ENCODE assay signal across 13 mouse cellular contexts in the genomic region with DNA sequence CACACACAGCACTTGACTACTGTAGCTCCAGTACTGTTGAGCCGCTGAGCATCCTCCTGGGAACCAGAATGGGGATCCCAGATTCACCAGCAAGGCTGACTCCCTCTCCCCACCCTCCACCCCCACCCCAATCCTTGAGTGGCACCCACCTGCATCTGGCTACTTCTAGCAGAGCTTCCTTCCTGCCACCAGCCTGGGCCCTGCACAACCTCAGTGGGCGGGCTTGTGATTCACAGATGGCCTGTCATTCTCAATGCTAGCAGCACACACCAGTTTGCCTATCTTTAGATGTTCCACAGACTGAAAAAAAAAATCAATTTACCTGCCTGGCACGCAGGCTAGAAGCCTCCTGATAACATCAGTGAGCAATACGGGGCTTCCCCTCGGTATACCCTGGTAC.
DNase-seq lines count a peak whose midpoint lies in the region.
"Had no signal": no experiment of that assay in that cellular context is flagged by ENCODE, and none has a peak within 500 bp of the region (broad histone marks: within the 10 kb centered on the region; RNA-seq: fewer than 3 reads in every experiment).

No protein-coding gene starts in this region.

- intact Hi-C loops in left cerebral cortex, postnatal 25 days (cut with DNase I) = loop anchor here (5.0 kb wide), 1 partner anchor 104 kb away; no protein-coding TSS in a partner anchor

- DNase-seq in layer of hippocampus, adult 9-11 months = peak; percentile 64
- DNase-seq in layer of hippocampus, postnatal 14 days (ENCODE audit: low spot score in 2 of 2) = no peak
- peak; percentile 64 to 80 for DNase-seq in frontal cortex, adult 2 months (ENCODE audit: extremely low spot score in 1 of 2, low spot score in 1 of 2)
- peak; percentile 59 to 88 for DNase-seq in left cerebral cortex, postnatal 25 days (ENCODE audit: low spot score in 2 of 2)
- DNase-seq in telencephalon, adult 2 months (ENCODE audit: low read depth, low spot score) = peak; percentile 82
- DNase-seq in lung, postnatal 14 days = no peak
- no peak for DNase-seq in ovary, postnatal 14 days (ENCODE audit: low spot score)
- DNase-seq: cerebellum, adult 9-11 months; embryo, embryonic 11 days; heart, postnatal 14 days; kidney, adult 11 months; lung, adult 2 months; thymus, adult 18-20 months had no signal

Comparison
In these comparisons a context has a peak if more than half of its experiments do, and no peak if none do; other contexts are left out.
1. DNase-seq: peak in layer of hippocampus, adult 9-11 months (single experiment), frontal cortex, adult 2 months (2 of 2), left cerebral cortex, postnatal 25 days (2 of 2) and telencephalon, adult 2 months (single experiment); none in layer of hippocampus, postnatal 14 days (0 of 2), lung, postnatal 14 days (single experiment) and ovary, postnatal 14 days (single experiment).